Mouse (Mus musculus): ENCODE results near the gene Tex50. TPM values are rescaled to one million over a fixed set of nuclear protein-coding genes. Genes with fewer than 3 reads are reported as not detected.
"Not testable (repeated sequence)": the region's sequence is repeated elsewhere in the genome, so short reads cannot be mapped to it uniquely, and the experiment has no call there.

The Tex50 gene
- not detected in 2 replicates for polyA plus RNA-seq (2012; rRNA removed)

- no peak for DNase-seq (ENCODE audit: low read depth, low spot score)
- WGBS: 68% methylated on average over 3 of the region's 3 CpGs
These were observed at the start of gene Tex50 for GRCm38 (mm10) chr1:161159214-161159613. Gene Tex50 (minus strand): TSS chr1:161159314.

GRCm38 (mm10) chr1:161199856-161200255, 40.7 kb upstream of the Tex50 start:
- WGBS: 72% methylated on average over 5 of the region's 5 CpGs
- no peak for DNase-seq (ENCODE audit: low read depth, low spot score)

- 40% methylated on average over 11 of the region's 11 CpGs for WGBS
- DNase-seq (ENCODE audit: low read depth, low spot score): not testable (repeated sequence)
These were observed 37.2 kb upstream of the Tex50 start for GRCm38 (mm10) chr1:161196364-161196763.

- DNase-seq (ENCODE audit: low read depth, low spot score): peak; percentile 48
- under 1% methylated on average over 16 of the region's 16 CpGs for WGBS
These were observed 36.6 kb upstream of the Tex50 start for GRCm38 (mm10) chr1:161195541-161196351.

GRCm38 (mm10) chr1:161190253-161190910, 31.3 kb upstream of the Tex50 start:
- WGBS: 63% methylated on average over 9 of the region's 9 CpGs
- DNase-seq (ENCODE audit: low read depth, low spot score): no peak

GRCm38 (mm10) chr1:161185431-161185830, 26.3 kb upstream of the Tex50 start:
- no peak for DNase-seq (ENCODE audit: low read depth, low spot score)
- WGBS: 91% methylated on average over 3 of the region's 3 CpGs

- 42% methylated on average over 9 of the region's 9 CpGs for WGBS
- DNase-seq (ENCODE audit: low read depth, low spot score): no peak
These were observed 24.6 kb upstream of the Tex50 start for GRCm38 (mm10) chr1:161183677-161184076.

GRCm38 (mm10) chr1:161182386-161182785, 23.3 kb upstream of the Tex50 start:
- 81% methylated on average over 9 of the region's 9 CpGs for WGBS
- DNase-seq (ENCODE audit: low read depth, low spot score): no peak

- DNase-seq (ENCODE audit: low read depth, low spot score): peak; percentile 29
- WGBS: 49% methylated on average over 8 of the region's 8 CpGs
These were observed 21.6 kb upstream of the Tex50 start for GRCm38 (mm10) chr1:161180674-161181073.

GRCm38 (mm10) chr1:161170651-161171050, 11.5 kb upstream of the Tex50 start:
- DNase-seq (ENCODE audit: low read depth, low spot score): peak; percentile 8
- WGBS: 3% methylated on average over 40 of the region's 40 CpGs

GRCm38 (mm10) chr1:161160266-161160665, 1.2 kb upstream of the Tex50 start:
- no peak for DNase-seq (ENCODE audit: low read depth, low spot score)
- WGBS: 61% methylated on average over 4 of the region's 4 CpGs

- DNase-seq (ENCODE audit: low read depth, low spot score): no peak
- WGBS: 73% methylated on average over 10 of the region's 10 CpGs
These were observed 2.6 kb downstream of the Tex50 start for GRCm38 (mm10) chr1:161156546-161156945.

- no peak for DNase-seq (ENCODE audit: low read depth, low spot score)
- 66% methylated on average over 6 of the region's 6 CpGs for WGBS
These were observed 8.0 kb downstream of the Tex50 start for GRCm38 (mm10) chr1:161151098-161151497.

- no peak for DNase-seq (ENCODE audit: low read depth, low spot score)
- WGBS: 76% methylated on average over 2 of the region's 2 CpGs
These were observed 11.2 kb downstream of the Tex50 start for GRCm38 (mm10) chr1:161147888-161148287.

GRCm38 (mm10) chr1:161145611-161146010, 13.5 kb downstream of the Tex50 start:
- not testable (repeated sequence) for DNase-seq (ENCODE audit: low read depth, low spot score)
- WGBS: 77% methylated on average over 8 of the region's 8 CpGs

- no peak for DNase-seq (ENCODE audit: low read depth, low spot score)
- WGBS: 89% methylated on average over 7 of the region's 7 CpGs
These were observed 15.9 kb downstream of the Tex50 start for GRCm38 (mm10) chr1:161143216-161143615.

- DNase-seq (ENCODE audit: low read depth, low spot score): no peak
These were observed 16.5 kb downstream of the Tex50 start, which contains the start of gene Ankrd45 for GRCm38 (mm10) chr1:161142531-161143159. Gene Ankrd45 (plus strand): TSS chr1:161142691.

GRCm38 (mm10) chr1:161140026-161140762, 18.9 kb downstream of the Tex50 start:
- DNase-seq (ENCODE audit: low read depth, low spot score): no peak
- 74% methylated on average over 9 of the region's 9 CpGs for WGBS

More at GRCm38 (mm10) chr1:161142531-161143159, 16.5 kb downstream of the Tex50 start, which contains the start of gene Ankrd45:
- 11% methylated on average over 33 of the region's 33 CpGs for WGBS

- DNase-seq (ENCODE audit: low read depth, low spot score): no peak
- WGBS: 79% methylated on average over 2 of the region's 2 CpGs
These were observed 19.6 kb downstream of the Tex50 start for GRCm38 (mm10) chr1:161139496-161139895.

Data from large intestine, adult 2 months (tissue).